Mouse (Mus musculus) hindbrain, embryonic 12.5 days (tissue): ENCODE measurements around the gene E2f2. TPM values are rescaled to one million over a fixed set of nuclear protein-coding genes. Genes with fewer than 3 reads are reported as not detected.

Source experiments
- ATAC-seq: fragments of 200-750 bp; cut with Nextera tagmentation; 2 replicates; pipeline ENCODE4 v1.8.0; 2017; ENCODE audit warnings: moderate TSS enrichment; ENCODE audit not compliant: low FRiP score
- H3K27ac ChIP-seq: fragments of 300-500 bp; sonication (generic); 2 replicates; pipeline ENCODE4 v1.5.1; 2016; ENCODE audit warnings: mild to moderate bottlenecking
- H3K27me3 ChIP-seq: fragments of 300-500 bp; sonication (generic); 2 replicates; pipeline ENCODE4 v1.6.1; 2016; ENCODE audit warnings: mild to moderate bottlenecking
- H3K36me3 ChIP-seq: fragments of 300-500 bp; sonication (generic); 2 replicates; pipeline ENCODE4 v1.6.1; 2016; ENCODE audit warnings: mild to moderate bottlenecking
- H3K4me1 ChIP-seq: fragments of 300-500 bp; sonication (generic); 2 replicates; pipeline ENCODE4 v1.6.1; 2016
- H3K4me2 ChIP-seq: fragments of 300-500 bp; sonication (generic); replicated peaks from 2 replicates; pipeline ENCODE4 v1.6.1; 2016; ENCODE audit warnings: mild to moderate bottlenecking
- H3K4me3 ChIP-seq: fragments of 300-500 bp; sonication (generic); 2 replicates; pipeline ENCODE4 v1.5.1; 2016; ENCODE audit warnings: mild to moderate bottlenecking
- H3K9ac ChIP-seq: fragments of 300-500 bp; sonication (generic); 2 replicates; pipeline ENCODE4 v1.6.1; 2016; ENCODE audit warnings: mild to moderate bottlenecking, moderate library complexity
- H3K9me3 ChIP-seq: fragments of 300-500 bp; sonication (generic); replicated peaks from 2 replicates; pipeline ENCODE4 v1.6.1; 2016; ENCODE audit warnings: mild to moderate bottlenecking
- WGBS: fragments of 180-500 bp; shearing (Covaris S2); methylation state at CpG from one replicate; pipeline ENCODE4 v1.1.7; 2016; 5-methylcytosine and 5-hydroxymethylcytosine counted together
- polyA plus RNA-seq: library from polyadenylated mRNA; unstranded; fragments of >200 nt; fragmentation: Nextera tagmentation; extraction: Ambion mirVana; gene quantifications from 2 replicates; pipeline ENCODE4 v1.2.1, GENCODE M21; 2016

The E2f2 gene
- polyA plus RNA-seq, 1 experiment from 2014 or later, result 7.0 TPM

GRCm38 (mm10) chr4:136146712-136147154 lies 25.5 kb upstream of the E2f2 start:
- Histone ChIP-seq H3K9ac (no peak overlapping the region), H3K4me2 (peak overlapping the region; percentile 65), H3K4me1 (peaks cover 71% of the 10 kb centered on the region), H3K9me3 (no peaks in the 10 kb centered on the region), H3K4me3 (peak overlapping the region; percentile 65), H3K27ac (peak overlapping the region; percentile 92), H3K36me3 (no peaks in the 10 kb centered on the region), H3K27me3 (peaks cover 8% of the 10 kb centered on the region)
- WGBS, result 8% methylated on average over 6 of the region's 6 CpGs
- ATAC-seq, result no peak

- under 1% methylated on average over 48 of the region's 48 CpGs for WGBS
- peaks cover 63% of the 10 kb centered on the region for H3K4me1 ChIP-seq
- H3K27me3 ChIP-seq, result peaks cover 8% of the 10 kb centered on the region
- peak; percentile 64 for ATAC-seq
- H3K4me2 ChIP-seq, result peak overlapping the region; percentile 66
- no peaks in the 10 kb centered on the region for H3K9me3 ChIP-seq
- H3K36me3 ChIP-seq, result no peaks in the 10 kb centered on the region
- peak overlapping the region; percentile 36 for H3K4me3 ChIP-seq
- H3K9ac ChIP-seq, result peak overlapping the region; percentile 53
- H3K27ac ChIP-seq, result peak overlapping the region; percentile 70
Measured at GRCm38 (mm10) chr4:136147436-136148135, 24.6 kb upstream of the E2f2 start.

- H3K27me3 ChIP-seq, result peaks cover 8% of the 10 kb centered on the region
- no peaks in the 10 kb centered on the region for H3K9me3 ChIP-seq
- ATAC-seq, result no peak
- peak overlapping the region; percentile 66 for H3K4me2 ChIP-seq
- H3K36me3 ChIP-seq, result no peaks in the 10 kb centered on the region
- 8% methylated on average over 30 of the region's 31 CpGs for WGBS
- peak overlapping the region; percentile 36 for H3K4me3 ChIP-seq
- peaks cover 55% of the 10 kb centered on the region for H3K4me1 ChIP-seq
- H3K9ac ChIP-seq, result peak overlapping the region; percentile 53
- peak overlapping the region; percentile 70 for H3K27ac ChIP-seq
Measured at GRCm38 (mm10) chr4:136148342-136149044, 23.7 kb upstream of the E2f2 start.

GRCm38 (mm10) chr4:136149045-136149379 lies 23.2 kb upstream of the E2f2 start:
- no peaks in the 10 kb centered on the region for H3K9me3 ChIP-seq
- H3K9ac ChIP-seq, result no peak overlapping the region
- H3K27me3 ChIP-seq, result peaks cover 8% of the 10 kb centered on the region
- peaks cover 52% of the 10 kb centered on the region for H3K4me1 ChIP-seq
- no peak for ATAC-seq
- H3K27ac ChIP-seq, result peak overlapping the region; percentile 70
- H3K4me2 ChIP-seq, result no peak overlapping the region
- 72% methylated on average over 2 of the region's 2 CpGs for WGBS
- H3K4me3 ChIP-seq, result no peak overlapping the region
- no peaks in the 10 kb centered on the region for H3K36me3 ChIP-seq

GRCm38 (mm10) chr4:136149734-136150133 lies 22.5 kb upstream of the E2f2 start:
- ATAC-seq, result no peak
- 49% methylated on average over 3 of the region's 3 CpGs for WGBS
- H3K4me3 ChIP-seq, result no peak overlapping the region

GRCm38 (mm10) chr4:136150596-136150995 lies 21.6 kb upstream of the E2f2 start:
- Histone ChIP-seq H3K9ac (no peak overlapping the region), H3K27me3 (peaks cover 6% of the 10 kb centered on the region), H3K4me3 (no peak overlapping the region), H3K27ac (peak overlapping the region; percentile 24; the same call in 1 of the 2 replicates), H3K36me3 (no peaks in the 10 kb centered on the region), H3K4me2 (no peak overlapping the region), H3K4me1 (peaks cover 38% of the 10 kb centered on the region), H3K9me3 (no peaks in the 10 kb centered on the region)
- no peak for ATAC-seq
- 44% methylated on average over 4 of the region's 4 CpGs for WGBS

More at GRCm38 (mm10) chr4:136149734-136150133, 22.5 kb upstream of the E2f2 start:
- H3K27ac ChIP-seq, result no peak overlapping the region
- peaks cover 8% of the 10 kb centered on the region for H3K27me3 ChIP-seq
- H3K4me1 ChIP-seq, result peaks cover 45% of the 10 kb centered on the region
- no peak overlapping the region for H3K4me2 ChIP-seq
- no peaks in the 10 kb centered on the region for H3K9me3 ChIP-seq
- no peaks in the 10 kb centered on the region for H3K36me3 ChIP-seq
- no peak overlapping the region for H3K9ac ChIP-seq

- Histone ChIP-seq H3K9ac (no peak overlapping the region), H3K27ac (no peak overlapping the region), H3K4me1 (peaks cover 18% of the 10 kb centered on the region), H3K36me3 (no peaks in the 10 kb centered on the region), H3K4me3 (no peak overlapping the region), H3K27me3 (no peaks in the 10 kb centered on the region), H3K9me3 (no peaks in the 10 kb centered on the region), H3K4me2 (no peak overlapping the region)
- WGBS, result 89% methylated on average over 4 of the region's 4 CpGs
- no peak for ATAC-seq
Measured at GRCm38 (mm10) chr4:136152821-136153220, 19.4 kb upstream of the E2f2 start.

- 69% methylated on average over 9 of the region's 9 CpGs for WGBS
- Histone ChIP-seq H3K4me1 (peaks cover 9% of the 10 kb centered on the region), H3K36me3 (no peaks in the 10 kb centered on the region), H3K4me3 (no peak overlapping the region), H3K4me2 (no peak overlapping the region), H3K9me3 (no peaks in the 10 kb centered on the region), H3K27ac (no peak overlapping the region), H3K9ac (no peak overlapping the region), H3K27me3 (no peaks in the 10 kb centered on the region)
- ATAC-seq, result no peak
Measured at GRCm38 (mm10) chr4:136154462-136154861, 17.7 kb upstream of the E2f2 start.

GRCm38 (mm10) chr4:136158498-136158897 lies 13.7 kb upstream of the E2f2 start:
- 75% methylated on average over 6 of the region's 6 CpGs for WGBS
- Histone ChIP-seq H3K27ac (no peak overlapping the region), H3K4me2 (no peak overlapping the region), H3K9me3 (no peaks in the 10 kb centered on the region), H3K4me3 (no peak overlapping the region), H3K36me3 (no peaks in the 10 kb centered on the region), H3K27me3 (no peaks in the 10 kb centered on the region), H3K4me1 (peaks cover 13% of the 10 kb centered on the region), H3K9ac (no peak overlapping the region)
- no peak for ATAC-seq

GRCm38 (mm10) chr4:136159802-136160397 lies 12.3 kb upstream of the E2f2 start:
- no peak overlapping the region for H3K4me3 ChIP-seq
- no peak overlapping the region for H3K9ac ChIP-seq
- no peaks in the 10 kb centered on the region for H3K27me3 ChIP-seq
- H3K4me2 ChIP-seq, result 0 out of 2 replicates have a peak overlapping the region, but pooled peaks have one; percentile 2
- H3K4me1 ChIP-seq, result peaks cover 13% of the 10 kb centered on the region
- H3K27ac ChIP-seq, result peak overlapping the region; percentile 72
- peak; percentile 76 for ATAC-seq
- 4% methylated on average over 5 of the region's 5 CpGs for WGBS
- no peaks in the 10 kb centered on the region for H3K36me3 ChIP-seq
- no peaks in the 10 kb centered on the region for H3K9me3 ChIP-seq

- ATAC-seq, result peak; percentile 38; the same call in 1 of the 2 replicates
- peaks cover 13% of the 10 kb centered on the region for H3K4me1 ChIP-seq
- no peak overlapping the region for H3K4me2 ChIP-seq
- H3K27me3 ChIP-seq, result no peaks in the 10 kb centered on the region
- H3K27ac ChIP-seq, result no peak overlapping the region
- H3K4me3 ChIP-seq, result no peak overlapping the region
- no peak overlapping the region for H3K9ac ChIP-seq
- H3K36me3 ChIP-seq, result no peaks in the 10 kb centered on the region
- no peaks in the 10 kb centered on the region for H3K9me3 ChIP-seq
- whole genome bisulfite sequencing, result 3% methylated on average over 11 of the region's 11 CpGs
Measured at GRCm38 (mm10) chr4:136163448-136163847, 8.7 kb upstream of the E2f2 start.

GRCm38 (mm10) chr4:136164981-136165380 lies 7.2 kb upstream of the E2f2 start:
- no peak for ATAC-seq
- H3K9ac ChIP-seq, result no peak overlapping the region
- 79% methylated on average over 8 of the region's 8 CpGs for WGBS
- no peaks in the 10 kb centered on the region for H3K9me3 ChIP-seq
- H3K4me1 ChIP-seq, result peaks cover 5% of the 10 kb centered on the region
- no peaks in the 10 kb centered on the region for H3K36me3 ChIP-seq
- no peak overlapping the region for H3K4me2 ChIP-seq
- no peak overlapping the region for H3K4me3 ChIP-seq
- no peak overlapping the region for H3K27ac ChIP-seq
- no peaks in the 10 kb centered on the region for H3K27me3 ChIP-seq
